Mouse (Mus musculus) ES-Bruce4 (cell line): ENCODE data around the gene Tgfbr3.

ENCODE experiments used
- CTCF ChIP-seq: IDR thresholded peaks from one replicate; pipeline ENCODE4 v1.8.1; 2011; ENCODE audit warnings: low read depth, low read length
- EP300 ChIP-seq: IDR thresholded peaks from 2 replicates; pipeline ENCODE4 v1.6.1; 2011; ENCODE audit warnings: low read depth, low read length; ENCODE audit not compliant: insufficient read depth
- POLR2A ChIP-seq: IDR thresholded peaks from one replicate; pipeline ENCODE4 v1.8.1; 2011; ENCODE audit warnings: low read length; ENCODE audit not compliant: insufficient read depth

GRCm38 (mm10) chr5:107093253-107093652, 196.2 kb downstream of the Tgfbr3 start:
- no peak for TF ChIP-seq POLR2A
- no peak for TF ChIP-seq EP300
- no peak for TF ChIP-seq CTCF
